Mouse (Mus musculus) kidney, postnatal 4 days (tissue): ENCODE data around the gene Lce1l.
A peak's percentile ranks its signal among the peaks of the same experiment; 100 is the strongest.
"Not testable (repeated sequence)": the region's sequence is repeated elsewhere in the genome, so short reads cannot be mapped to it uniquely, and the experiment has no call there.

Source experiments
- DNase-seq, 2 experiments: peaks; one replicate each; pipeline ENCODE4 v3.0.0; 2021; ENCODE audit warnings: mixed read lengths in 2 of 2

The Lce1l gene

GRCm38 (mm10) chr3:92851186-92851585 is at the start of gene Lce1l:
TSS of gene Lce1l (minus strand) at chr3:92851286.
- DNase-seq = no peak

DNA sequence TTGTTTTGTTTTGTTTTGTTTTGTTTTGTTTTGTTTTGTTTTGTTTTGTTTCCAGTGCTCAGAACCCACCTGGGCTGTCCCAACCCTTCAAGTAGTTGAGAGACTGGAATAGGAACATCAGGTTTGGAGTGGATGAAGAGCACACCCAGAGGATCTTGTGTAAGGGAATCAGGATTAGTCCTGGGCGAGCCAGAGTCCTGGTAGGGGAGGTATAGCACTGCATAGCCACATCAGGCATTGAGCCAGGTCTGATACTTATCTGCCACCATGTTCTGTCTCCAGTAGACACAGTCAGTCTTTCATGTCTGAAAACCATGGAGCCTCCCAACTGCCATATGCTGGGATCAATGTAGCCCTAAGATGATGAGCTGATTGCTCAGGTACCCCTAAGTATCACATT is 43.4 kb upstream of the Lce1l start:
- DNase-seq = no peak

DNA sequence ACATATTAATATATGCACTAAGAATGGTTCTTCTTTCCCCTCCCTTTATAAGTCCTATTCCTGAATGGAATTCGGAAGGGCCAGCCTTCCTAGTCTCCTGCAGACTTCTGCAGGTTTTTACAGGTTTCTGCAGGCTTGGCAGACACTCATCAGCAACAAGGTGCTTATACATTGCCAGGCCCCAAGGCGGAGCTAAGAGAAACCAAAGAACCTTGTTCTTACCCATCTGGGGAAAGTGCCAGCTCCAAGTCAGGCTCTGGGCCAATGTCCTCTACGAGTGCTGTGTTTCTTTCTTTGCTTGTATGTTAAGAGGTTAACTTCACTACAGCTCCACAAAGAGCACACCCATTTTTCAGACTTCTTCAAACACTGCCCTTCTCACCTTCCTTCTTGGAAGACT is 43.0 kb upstream of the Lce1l start:
- peak in 1 of 2 experiments; percentile 8 for DNase-seq

GRCm38 (mm10) chr3:92874180-92874579 is 23.1 kb upstream of the Lce1l start:
- no peak for DNase-seq

DNA sequence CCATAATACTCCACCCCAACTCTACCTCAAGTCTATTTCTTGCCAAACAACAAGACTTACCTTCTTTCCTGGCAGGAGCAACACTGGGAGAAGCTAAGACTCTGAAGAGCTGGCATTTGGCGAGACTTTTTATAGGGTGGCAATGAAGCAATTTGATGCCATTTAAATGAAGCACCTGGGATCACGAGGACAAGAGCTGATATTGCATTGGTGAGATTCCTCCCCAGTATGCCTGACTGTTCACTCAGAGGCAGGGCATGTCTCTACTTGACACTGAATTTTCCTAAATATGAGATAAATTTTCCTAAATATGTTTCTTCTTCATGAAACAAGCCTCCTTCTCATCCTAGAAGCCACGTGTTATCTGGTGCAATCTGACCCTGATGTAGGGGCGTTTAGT is 19.0 kb upstream of the Lce1l start, which contains the start of gene 2310050C09Rik:
2310050C09Rik (minus strand) TSS at position 101 of the 400 bp plus-strand sequence.
- DNase-seq = no peak

DNA sequence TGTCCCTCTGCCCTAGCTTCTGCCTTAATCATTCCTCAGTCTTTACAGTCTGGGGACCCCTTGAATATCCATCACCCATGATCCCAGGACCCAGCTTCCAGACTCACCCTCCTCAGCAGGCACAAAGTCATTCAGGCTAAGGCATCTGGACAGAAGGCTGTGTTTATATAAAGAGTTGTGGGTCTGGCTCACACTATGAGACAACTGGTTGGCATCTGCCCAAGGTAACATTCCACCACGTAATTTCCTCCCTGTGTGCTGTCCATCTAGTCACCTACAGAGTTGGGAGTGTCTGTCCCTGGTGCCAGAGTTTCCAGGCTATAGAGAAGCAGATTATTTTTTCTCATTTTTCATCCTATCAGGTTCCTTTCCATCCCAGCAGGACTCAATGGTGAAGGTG is 24.0 kb downstream of the Lce1l start, which contains the start of gene Kprp:
Kprp (minus strand) TSS at position 140 of the 400 bp plus-strand sequence.
- DNase-seq = no peak

- DNase-seq = peak in 1 of 2 experiments; percentile 1
These were observed 25.3 kb downstream of the Lce1l start for GRCm38 (mm10) chr3:92825808-92826207.

- not testable (repeated sequence) for DNase-seq
These were observed 35.0 kb downstream of the Lce1l start for GRCm38 (mm10) chr3:92816036-92816435.

GRCm38 (mm10) chr3:92815581-92815980 is 35.5 kb downstream of the Lce1l start:
- DNase-seq = no peak

GRCm38 (mm10) chr3:92807791-92808190 is 43.3 kb downstream of the Lce1l start, which contains the start of gene Lce1k:
TSS of gene Lce1k (minus strand) at chr3:92807891.
- no peak for DNase-seq
